Mouse (Mus musculus) brain, embryonic 14.5 days (tissue): ENCODE measurements at regions not wholly inside any gene's neighbourhood (a gene's known extent, or its start where the extent isn't known, plus 50 kb on each side); places are given as distances from the start of the nearest gene placed in this dataset.

Experiments used
- DNase-seq: peaks from one replicate; pipeline ENCODE4 v3.0.0-alpha.2; 2011; ENCODE audit warnings: low read depth
- CTCF ChIP-seq: fragments of 200-500 bp; IDR thresholded peaks from 2 replicates; pipeline ENCODE4 v1.5.1; 2012; ENCODE audit warnings: inconsistent platforms, mild to moderate bottlenecking, moderate library complexity, borderline replicate concordance; ENCODE audit not compliant: insufficient read depth, insufficient read length; ENCODE audit errors: extremely low read depth
- POLR2A ChIP-seq: fragments of 200-500 bp; IDR thresholded peaks from 2 replicates; pipeline ENCODE4 v1.6.1; 2012; ENCODE audit warnings: mild to moderate bottlenecking, inconsistent platforms, borderline replicate concordance; ENCODE audit not compliant: poor library complexity, insufficient read depth, insufficient read length, severe bottlenecking; ENCODE audit errors: extremely low read depth

- no peak for TF ChIP-seq POLR2A
- DNase-seq: peak; percentile 5
Measured at GRCm38 (mm10) chr19:49563612-49564256, 1114.7 kb downstream of the Sorcs1 start.

GRCm38 (mm10) chr19:49539445-49540407 lies 1138.7 kb downstream of the Sorcs1 start:
- TF ChIP-seq CTCF (peak; percentile 60; the same call in 1 of the 2 replicates), POLR2A (no peak)
- DNase-seq: peak; percentile 79
